Mouse (Mus musculus) heart, postnatal 0 days (tissue): Measurements from ENCODE around the gene Cryaa. TPM values are rescaled to one million over a fixed set of nuclear protein-coding genes. Genes with fewer than 3 reads are reported as not detected.

Experiments used
- ATAC-seq: fragments of 200-750 bp; cut with Nextera tagmentation; 2 replicates; pipeline ENCODE4 v1.8.0; 2017; ENCODE audit warnings: low read depth, moderate number of reproducible peaks, moderate library complexity; ENCODE audit not compliant: insufficient read depth
- DNase-seq: peaks from one replicate; pipeline ENCODE4 v3.0.0-alpha.2; 2016; ENCODE audit warnings: low spot score
- H3K27ac ChIP-seq: fragments of 300-500 bp; sonication (generic); 2 replicates; pipeline ENCODE4 v1.5.1; 2014; ENCODE audit warnings: low read depth, mild to moderate bottlenecking
- H3K27me3 ChIP-seq: fragments of 300-500 bp; sonication (generic); 2 replicates; pipeline ENCODE4 v1.6.1; 2014; ENCODE audit warnings: low read length, mixed read lengths; ENCODE audit not compliant: control insufficient read depth, insufficient read depth
- H3K36me3 ChIP-seq: fragments of 300-500 bp; sonication (generic); replicated peaks from 2 replicates; pipeline ENCODE4 v1.6.1; 2014; ENCODE audit warnings: low read length, mixed read lengths; ENCODE audit not compliant: control insufficient read depth, insufficient read depth
- H3K4me1 ChIP-seq: fragments of 300-500 bp; sonication (generic); 2 replicates; pipeline ENCODE4 v1.6.1; 2014; ENCODE audit warnings: antibody characterized with exemption; ENCODE audit not compliant: control insufficient read depth, insufficient read depth
- H3K4me2 ChIP-seq: fragments of 300-500 bp; sonication (generic); 2 replicates; pipeline ENCODE4 v1.6.1; 2014; ENCODE audit warnings: low read depth, mild to moderate bottlenecking, low read length, moderate library complexity
- H3K4me3 ChIP-seq: fragments of 300-500 bp; sonication (generic); 2 replicates; pipeline ENCODE4 v1.5.1; 2014; ENCODE audit warnings: low read depth, low read length
- H3K9ac ChIP-seq: fragments of 300-500 bp; sonication (generic); replicated peaks from 2 replicates; pipeline ENCODE4 v1.6.1; 2014; ENCODE audit warnings: low read depth, low read length, mixed read lengths
- H3K9me3 ChIP-seq: fragments of 300-500 bp; sonication (generic); replicated peaks from 2 replicates; pipeline ENCODE4 v1.6.1; 2016; ENCODE audit warnings: low read length; ENCODE audit not compliant: control insufficient read depth
- CTCF ChIP-seq: IDR thresholded peaks from 2 replicates; pipeline ENCODE4 v1.5.1; 2016; ENCODE audit warnings: antibody characterized with exemption, control low read depth, low read depth
- EP300 ChIP-seq: IDR thresholded peaks from 2 replicates; pipeline ENCODE4 v1.6.1; 2016; ENCODE audit warnings: antibody characterized with exemption, low read depth
- WGBS: fragments of 180-500 bp; shearing (Covaris S2); extraction: QIAGEN DNeasy Blood & Tissue Kit; methylation state at CpG from one replicate; pipeline ENCODE4 v1.1.7; 2014; 5-methylcytosine and 5-hydroxymethylcytosine counted together
- polyA plus RNA-seq: library from polyadenylated mRNA; unstranded; fragments of >200 nt; fragmentation: Nextera tagmentation; extraction: Ambion mirVana; gene quantifications from 2 replicates; pipeline ENCODE4 v1.2.1, GENCODE M21; 2015
- total RNA-seq: library from RNA; depleted of rRNA; stranded (reverse); fragments of >200 nt; gene quantifications from 2 replicates; pipeline ENCODE4 v1.2.3, GENCODE M21; 2014; ENCODE audit warnings: low replicate concordance; rRNA removed

Cryaa gene
- total RNA-seq (not detected in 2 replicates), polyA plus RNA-seq (0.15 TPM in 1 of 2 replicates, not detected in the other)

DNA sequence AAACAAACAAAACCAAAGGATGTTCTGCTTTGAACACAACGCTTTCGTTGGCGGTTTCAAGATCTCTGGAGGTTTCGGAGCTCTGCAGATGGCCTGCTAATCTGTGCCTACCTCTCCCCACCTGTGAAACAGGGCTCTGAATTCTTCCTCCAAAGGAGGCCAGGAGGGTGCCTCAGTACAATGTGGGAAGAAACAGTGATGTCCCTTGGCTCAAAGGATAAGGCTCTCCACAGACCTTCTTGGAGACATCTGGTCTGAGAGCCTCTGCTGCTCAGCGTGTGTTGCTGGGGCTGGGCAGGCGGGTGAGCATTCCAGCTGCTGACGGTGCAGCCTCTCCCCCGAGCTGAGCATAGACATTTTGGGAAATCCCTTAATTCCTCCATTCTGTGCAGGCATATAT, at the start of gene Cryaa:
Gene Cryaa, plus strand, starts transcription at position 301 of the 400 bp plus-strand sequence.
- DNase-seq (no peak), ATAC-seq (no peak)
- Histone ChIP-seq H3K9ac (no peak within 1 kb of the TSS), H3K27me3 (peaks cover 12% of the 10 kb centered on the region; the same call in 1 of the 2 replicates), H3K27ac (no peak within 1 kb of the TSS), H3K9me3 (no peaks in the 10 kb centered on the region), H3K4me2 (no peak within 1 kb of the TSS), H3K4me1 (no peaks in the 10 kb centered on the region), H3K36me3 (no peaks in the 10 kb centered on the region), H3K4me3 (no peak within 1 kb of the TSS)
- WGBS = 69% methylated on average over 8 of the region's 8 CpGs
- no peak for TF ChIP-seq CTCF
- no peak for TF ChIP-seq EP300

DNA sequence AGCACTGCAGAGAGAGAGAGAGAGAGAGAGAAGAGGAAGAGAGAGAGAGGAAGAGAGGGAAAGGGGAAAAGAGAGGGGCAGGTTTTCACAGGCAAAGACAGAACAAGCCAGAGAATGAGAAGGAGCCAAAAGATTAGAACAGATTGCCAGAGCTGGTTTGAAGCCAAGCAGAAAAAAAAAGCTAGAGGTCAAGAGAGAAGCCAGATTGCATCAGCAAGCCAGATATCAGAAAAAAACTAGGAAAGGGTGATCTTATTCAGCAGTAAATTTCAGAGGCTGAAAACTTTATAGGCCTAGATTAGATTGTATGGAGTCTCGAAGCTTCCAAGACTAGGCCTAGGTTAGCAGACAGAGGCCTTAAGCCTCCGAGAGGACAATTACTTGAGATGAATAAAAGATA, 49.6 kb upstream of the Cryaa start:
- Histone ChIP-seq H3K4me2 (no peak overlapping the region), H3K9me3 (0 out of 2 replicates have a peak, but pooled peaks cover 8% of the 10 kb centered on the region), H3K36me3 (no peaks in the 10 kb centered on the region), H3K4me1 (no peaks in the 10 kb centered on the region), H3K9ac (no peak overlapping the region), H3K27me3 (no peaks in the 10 kb centered on the region), H3K27ac (no peak overlapping the region), H3K4me3 (no peak overlapping the region)
- TF ChIP-seq EP300 (no peak), CTCF (no peak)
- no peak for DNase-seq
- 83% methylated on average over 2 of the region's 2 CpGs for WGBS
- ATAC-seq = no peak

GRCm38 (mm10) chr17:31631081-31631800, 46.4 kb upstream of the Cryaa start:
- Histone ChIP-seq H3K36me3 (no peaks in the 10 kb centered on the region), H3K4me1 (no peaks in the 10 kb centered on the region), H3K27ac (no peak overlapping the region), H3K4me2 (no peak overlapping the region), H3K9ac (no peak overlapping the region), H3K27me3 (peaks cover 12% of the 10 kb centered on the region), H3K9me3 (0 out of 2 replicates have a peak, but pooled peaks cover 8% of the 10 kb centered on the region), H3K4me3 (no peak overlapping the region)
- WGBS = 70% methylated on average over 10 of the region's 10 CpGs
- TF ChIP-seq CTCF = no peak
- no peak for TF ChIP-seq EP300
- DNase-seq (no peak), ATAC-seq (no peak)

GRCm38 (mm10) chr17:31633007-31633406, 44.6 kb upstream of the Cryaa start:
- no peaks in the 10 kb centered on the region for H3K36me3 ChIP-seq

DNA sequence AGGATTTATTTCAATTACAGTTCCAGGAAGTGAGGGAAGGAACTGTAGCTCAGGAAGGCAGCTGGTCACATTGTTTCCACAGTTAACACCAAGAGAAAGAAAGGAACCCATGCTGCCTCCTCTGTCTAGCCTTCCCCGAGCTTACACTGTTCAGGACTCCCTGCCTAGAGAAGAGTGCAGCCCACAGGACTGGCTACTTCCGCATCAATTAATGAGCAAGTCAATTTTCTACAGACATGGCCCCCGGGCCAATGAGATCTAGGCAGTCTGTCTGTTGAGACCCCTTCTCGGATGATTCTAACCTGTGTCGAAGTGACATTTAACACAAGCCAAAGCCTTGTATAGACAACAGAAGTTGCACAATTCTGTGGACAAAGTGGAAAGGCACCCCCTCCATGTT, 42.7 kb upstream of the Cryaa start:
- Histone ChIP-seq H3K27ac (no peak overlapping the region), H3K9me3 (no peaks in the 10 kb centered on the region), H3K9ac (no peak overlapping the region), H3K36me3 (no peaks in the 10 kb centered on the region), H3K4me1 (no peaks in the 10 kb centered on the region), H3K27me3 (peaks cover 18% of the 10 kb centered on the region), H3K4me3 (no peak overlapping the region), H3K4me2 (no peak overlapping the region)
- DNase-seq (no peak), ATAC-seq (no peak)
- 73% methylated on average over 5 of the region's 5 CpGs for WGBS
- TF ChIP-seq CTCF (no peak), EP300 (no peak)

More at GRCm38 (mm10) chr17:31633007-31633406, 44.6 kb upstream of the Cryaa start:
- TF ChIP-seq CTCF = no peak
- TF ChIP-seq EP300 = no peak
- no peak overlapping the region for H3K4me3 ChIP-seq
- H3K27ac ChIP-seq = no peak overlapping the region
- H3K4me1 ChIP-seq = no peaks in the 10 kb centered on the region
- WGBS = 70% methylated on average over 6 of the region's 6 CpGs
- no peak overlapping the region for H3K4me2 ChIP-seq
- DNase-seq (no peak), ATAC-seq (no peak)
- H3K9me3 ChIP-seq = 0 out of 2 replicates have a peak, but pooled peaks cover 4% of the 10 kb centered on the region
- H3K9ac ChIP-seq = no peak overlapping the region
- H3K27me3 ChIP-seq = peaks cover 18% of the 10 kb centered on the region

DNA sequence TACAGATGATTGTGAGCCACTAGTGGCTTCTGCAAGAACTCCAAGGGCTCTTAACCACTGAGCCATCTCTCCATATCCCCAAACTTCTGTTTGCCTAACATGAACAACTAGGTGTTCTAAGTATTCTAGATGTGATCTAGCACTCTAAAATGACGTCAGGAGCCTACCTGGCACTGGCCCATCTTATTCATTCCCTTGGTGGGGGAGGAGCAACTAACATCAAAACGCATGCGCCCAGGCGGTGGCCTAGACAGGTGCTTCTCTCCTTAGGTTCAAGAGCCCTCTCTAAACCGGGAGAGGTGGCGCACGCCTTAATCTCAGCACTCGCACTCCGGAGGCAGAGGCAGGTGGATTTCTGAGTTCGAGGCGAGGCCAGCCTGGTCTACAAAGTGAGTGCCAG, 41.8 kb upstream of the Cryaa start:
- DNase-seq (no peak), ATAC-seq (no peak)
- H3K27ac ChIP-seq = no peak overlapping the region
- no peaks in the 10 kb centered on the region for H3K9me3 ChIP-seq
- TF ChIP-seq CTCF = no peak
- TF ChIP-seq EP300 = no peak
- H3K27me3 ChIP-seq = peaks cover 18% of the 10 kb centered on the region
- H3K4me3 ChIP-seq = no peak overlapping the region
- H3K9ac ChIP-seq = no peak overlapping the region
- 50% methylated on average over 11 of the region's 11 CpGs for WGBS
- H3K4me1 ChIP-seq = no peaks in the 10 kb centered on the region
- H3K4me2 ChIP-seq = no peak overlapping the region
- no peaks in the 10 kb centered on the region for H3K36me3 ChIP-seq
